Mouse (Mus musculus): ENCODE data around the gene Adamts4. TPM values are rescaled to one million over a fixed set of nuclear protein-coding genes. Genes with fewer than 3 reads are reported as not detected.

The Adamts4 gene
- polyA plus RNA-seq, 1 experiment from 2014 or later: 8.3 TPM

DNA sequence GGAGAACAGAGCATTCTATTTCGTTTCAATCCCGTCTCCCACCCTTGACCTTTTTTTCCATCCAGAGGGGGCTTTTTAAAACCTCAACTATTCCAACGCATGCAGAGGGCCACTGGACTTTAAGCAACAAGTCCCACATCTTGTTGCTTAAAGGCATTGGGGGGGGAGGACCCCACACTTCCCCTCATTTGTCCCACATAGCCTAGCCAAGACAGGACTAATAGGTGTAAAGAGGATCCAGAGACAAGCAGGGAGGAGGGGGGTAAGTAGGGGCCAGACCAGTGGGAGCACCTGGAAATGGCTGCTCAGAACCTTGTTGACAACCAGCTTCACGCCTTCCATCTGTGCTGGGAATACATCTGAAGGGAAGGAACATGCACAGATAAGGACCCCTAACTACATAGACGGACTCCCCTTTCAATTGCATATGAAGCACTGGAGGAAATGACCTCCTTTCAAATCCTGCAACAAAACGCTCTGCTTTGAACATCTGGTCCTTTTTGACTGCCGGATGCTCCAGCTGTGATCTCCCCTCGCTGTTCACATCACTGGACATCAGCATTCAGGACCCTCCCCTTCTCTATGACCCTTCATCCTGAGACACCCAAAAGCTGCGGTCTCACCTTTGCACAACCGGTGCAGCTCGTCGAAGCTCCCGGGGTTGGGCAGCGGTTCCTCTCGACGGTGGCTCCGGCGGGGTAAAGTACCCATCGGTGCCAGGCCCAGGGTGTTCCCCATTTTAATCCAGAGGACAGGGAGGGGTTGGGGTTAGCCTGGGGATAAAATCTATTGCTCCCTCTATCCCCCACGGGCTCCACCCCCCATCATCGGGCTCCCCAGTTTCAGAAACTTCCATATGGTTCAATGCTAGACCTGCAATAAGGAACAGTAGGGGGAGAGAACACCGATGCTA is 28.7 kb upstream of the Adamts4 start:
- H3K4me2 ChIP-seq (replicated peaks): peak overlapping the region; percentile 79
- peak overlapping the region; percentile 66 for H3K4me3 ChIP-seq
- H3K36me3 ChIP-seq: peaks cover 19% of the 10 kb centered on the region; the same call in 1 of the 2 replicates
- H3K9ac ChIP-seq (replicated peaks): peak overlapping the region; percentile 58
- peaks cover 18% of the 10 kb centered on the region for H3K4me1 ChIP-seq
- H3K27me3 ChIP-seq: no peaks in the 10 kb centered on the region
- no peak for ATAC-seq (replicated peaks)
- peak overlapping the region; percentile 47; the same call in 1 of the 2 replicates for H3K27ac ChIP-seq (replicated peaks)
- no peaks in the 10 kb centered on the region for H3K9me3 ChIP-seq
- WGBS: 6% methylated on average over 22 of the region's 22 CpGs

DNA sequence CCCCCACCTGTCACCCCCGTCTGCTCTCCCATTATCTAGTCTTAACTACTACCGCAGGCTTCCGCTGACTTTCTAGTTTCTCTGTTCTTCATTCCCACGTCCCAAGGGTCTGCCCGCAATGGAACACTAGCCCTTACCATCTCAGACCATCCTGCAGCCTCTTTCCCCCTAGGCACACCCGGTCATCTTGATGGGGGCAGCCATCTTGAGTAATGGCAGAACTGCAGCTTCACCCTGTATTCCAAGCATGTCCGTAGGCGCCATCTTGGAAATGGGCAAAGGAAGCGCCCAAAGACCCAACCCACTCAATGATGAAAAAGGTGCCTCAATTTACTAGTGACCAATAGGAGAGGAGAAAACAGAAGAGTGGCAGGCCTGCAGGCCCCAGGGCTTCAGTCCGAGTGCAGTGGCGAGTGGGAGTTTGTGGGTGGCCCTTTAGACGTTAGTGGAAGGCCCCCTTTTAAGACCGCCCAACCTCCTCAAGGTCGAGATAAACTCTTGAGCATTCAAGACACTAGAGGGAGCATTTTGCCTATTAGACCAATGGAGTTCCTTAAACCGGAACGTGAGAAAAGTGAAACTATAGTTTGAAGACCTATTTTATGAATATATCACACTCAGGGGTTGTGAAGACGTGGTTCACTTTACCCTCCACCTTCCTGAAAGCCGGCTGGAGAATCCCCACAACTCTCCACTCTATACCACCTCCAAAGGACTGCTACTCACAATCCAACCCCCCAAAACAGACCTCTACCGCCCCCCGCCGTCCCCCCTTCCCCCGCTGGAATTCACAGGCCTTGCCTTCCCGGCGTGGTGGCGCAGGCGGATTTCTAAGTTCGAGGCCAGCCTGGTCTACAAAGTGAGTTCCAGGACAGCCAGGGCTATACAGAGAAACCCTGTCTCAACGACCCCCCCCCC is 27.7 kb upstream of the Adamts4 start, which contains the start of gene Tomm40l:
Gene Tomm40l, minus strand, starts transcription at position 277 of the 918 bp plus-strand sequence.
- H3K4me3 ChIP-seq: peak within 1 kb of the TSS; percentile 66
- peaks cover 18% of the 10 kb centered on the region for H3K4me1 ChIP-seq
- H3K9me3 ChIP-seq: no peaks in the 10 kb centered on the region
- WGBS: 2% methylated on average over 28 of the region's 28 CpGs
- peak within 1 kb of the TSS; percentile 75 for H3K27ac ChIP-seq (replicated peaks)
- peak; percentile 97 for ATAC-seq (replicated peaks)
- no peaks in the 10 kb centered on the region for H3K27me3 ChIP-seq
- H3K36me3 ChIP-seq: peaks cover 18% of the 10 kb centered on the region; the same call in 1 of the 2 replicates
- H3K4me2 ChIP-seq (replicated peaks): peak within 1 kb of the TSS; percentile 79
- H3K9ac ChIP-seq (replicated peaks): peak within 1 kb of the TSS; percentile 58

DNA sequence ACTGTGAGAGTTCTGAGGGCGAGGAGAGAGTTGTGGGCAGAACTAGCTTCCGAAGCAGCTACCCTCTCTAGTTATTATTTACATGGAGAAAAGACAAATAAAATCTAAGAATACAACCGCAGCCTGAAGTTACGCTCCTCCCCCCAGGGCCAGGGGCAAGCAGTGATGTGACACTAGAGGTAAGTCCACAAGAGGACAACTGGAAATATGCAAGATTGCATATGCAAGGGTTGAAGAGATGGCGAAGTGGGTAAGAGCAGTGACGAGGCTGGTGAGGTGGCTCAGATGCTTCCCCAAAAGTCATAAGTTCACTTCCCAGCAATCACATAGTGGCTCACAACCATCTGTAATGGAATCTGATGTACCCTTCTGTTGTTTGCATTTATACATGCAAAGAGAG is 27.1 kb upstream of the Adamts4 start:
- no peak for ATAC-seq (replicated peaks)
- H3K4me2 ChIP-seq (replicated peaks): peak overlapping the region; percentile 79
- 85% methylated on average over 6 of the region's 6 CpGs for WGBS
- H3K27me3 ChIP-seq: no peaks in the 10 kb centered on the region
- H3K9me3 ChIP-seq: no peaks in the 10 kb centered on the region
- peaks cover 16% of the 10 kb centered on the region; the same call in 1 of the 2 replicates for H3K36me3 ChIP-seq
- H3K4me3 ChIP-seq: peak overlapping the region; percentile 66; the same call in 1 of the 2 replicates
- peaks cover 18% of the 10 kb centered on the region for H3K4me1 ChIP-seq
- no peak overlapping the region for H3K9ac ChIP-seq (replicated peaks)
- peak overlapping the region; percentile 75 for H3K27ac ChIP-seq (replicated peaks)

DNA sequence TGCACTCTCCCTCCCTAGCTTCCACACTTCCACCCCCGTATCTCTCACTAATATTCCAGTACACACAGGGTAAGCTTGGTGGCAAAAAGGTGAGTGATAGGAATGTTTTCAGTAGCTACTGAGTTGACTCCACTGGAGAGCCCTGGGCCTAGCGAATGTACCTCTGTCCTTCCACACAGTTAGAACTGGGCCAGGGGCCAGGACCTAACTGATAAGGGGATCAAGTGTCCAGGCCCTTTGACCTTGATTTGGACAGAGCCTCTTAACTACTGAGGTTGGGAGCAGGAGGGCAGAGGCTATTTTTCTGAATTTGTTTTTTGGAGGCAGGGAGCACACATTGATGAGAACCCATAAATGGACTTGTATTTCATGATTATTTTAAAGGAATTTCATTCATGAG is 26.4 kb upstream of the Adamts4 start:
- Histone ChIP-seq H3K27ac (replicated peaks) (no peak overlapping the region), H3K36me3 (peaks cover 13% of the 10 kb centered on the region; the same call in 1 of the 2 replicates), H3K4me3 (no peak overlapping the region), H3K4me2 (replicated peaks) (no peak overlapping the region), H3K9ac (replicated peaks) (no peak overlapping the region), H3K9me3 (no peaks in the 10 kb centered on the region), H3K27me3 (no peaks in the 10 kb centered on the region), H3K4me1 (peaks cover 18% of the 10 kb centered on the region)
- ATAC-seq (replicated peaks): no peak
- WGBS: 95% methylated on average over 2 of the region's 2 CpGs

DNA sequence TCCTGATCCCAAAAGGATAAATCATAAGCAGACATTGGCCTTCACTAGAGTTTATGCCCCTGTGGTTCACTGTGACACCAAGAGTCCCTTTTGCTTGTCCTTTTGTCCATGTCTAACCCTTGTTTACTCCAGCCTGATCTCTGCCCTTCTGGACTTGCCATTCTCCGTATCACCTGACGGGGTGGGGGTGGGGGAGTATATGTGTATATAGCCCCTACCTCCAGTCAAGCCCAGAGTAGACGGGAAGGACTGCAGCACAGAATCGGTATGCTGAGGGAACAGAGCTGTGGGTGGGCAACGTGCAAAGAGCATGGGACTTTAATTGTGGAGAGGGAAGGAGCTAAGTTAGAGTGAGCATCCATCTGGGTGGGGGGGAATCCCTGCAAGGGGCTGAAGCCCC is 25.4 kb upstream of the Adamts4 start, which contains the start of gene Apoa2:
Gene Apoa2, plus strand, starts transcription at position 198 of the 400 bp plus-strand sequence.
- H3K4me1 ChIP-seq: peaks cover 18% of the 10 kb centered on the region
- no peaks in the 10 kb centered on the region for H3K9me3 ChIP-seq
- no peak for ATAC-seq (replicated peaks)
- WGBS: 82% methylated on average over 5 of the region's 5 CpGs
- H3K36me3 ChIP-seq: peaks cover 4% of the 10 kb centered on the region; the same call in 1 of the 2 replicates
- H3K4me3 ChIP-seq: no peak within 1 kb of the TSS
- H3K27ac ChIP-seq (replicated peaks): no peak within 1 kb of the TSS
- no peak within 1 kb of the TSS for H3K9ac ChIP-seq (replicated peaks)
- no peaks in the 10 kb centered on the region for H3K27me3 ChIP-seq
- H3K4me2 ChIP-seq (replicated peaks): no peak within 1 kb of the TSS

DNA sequence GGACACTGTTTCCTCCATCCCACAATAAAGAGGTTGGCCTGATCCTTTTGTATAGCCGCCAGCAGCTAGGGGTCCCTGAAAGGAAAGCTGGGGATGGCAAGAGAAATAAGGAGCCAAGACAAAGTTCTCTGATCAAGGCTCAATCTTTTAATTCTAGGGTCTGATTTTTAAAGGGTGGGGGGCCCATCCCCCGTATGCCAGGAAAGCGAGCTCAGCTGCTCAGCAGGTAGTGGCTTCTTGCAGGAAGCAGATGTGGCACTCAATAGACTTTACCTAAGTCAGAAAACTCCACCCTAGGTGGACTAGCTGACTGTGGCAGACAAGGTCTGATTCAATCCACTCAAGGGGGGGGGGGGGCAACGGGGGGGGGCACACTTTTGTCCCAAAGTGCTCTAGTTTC is 23.4 kb upstream of the Adamts4 start:
- Histone ChIP-seq H3K27me3 (no peaks in the 10 kb centered on the region), H3K4me1 (peaks cover 8% of the 10 kb centered on the region), H3K4me3 (no peak overlapping the region), H3K9me3 (no peaks in the 10 kb centered on the region), H3K4me2 (replicated peaks) (no peak overlapping the region), H3K36me3 (no peaks in the 10 kb centered on the region), H3K27ac (replicated peaks) (no peak overlapping the region), H3K9ac (replicated peaks) (no peak overlapping the region)
- no peak for ATAC-seq (replicated peaks)
- WGBS: 33% methylated on average over 4 of the region's 4 CpGs

DNA sequence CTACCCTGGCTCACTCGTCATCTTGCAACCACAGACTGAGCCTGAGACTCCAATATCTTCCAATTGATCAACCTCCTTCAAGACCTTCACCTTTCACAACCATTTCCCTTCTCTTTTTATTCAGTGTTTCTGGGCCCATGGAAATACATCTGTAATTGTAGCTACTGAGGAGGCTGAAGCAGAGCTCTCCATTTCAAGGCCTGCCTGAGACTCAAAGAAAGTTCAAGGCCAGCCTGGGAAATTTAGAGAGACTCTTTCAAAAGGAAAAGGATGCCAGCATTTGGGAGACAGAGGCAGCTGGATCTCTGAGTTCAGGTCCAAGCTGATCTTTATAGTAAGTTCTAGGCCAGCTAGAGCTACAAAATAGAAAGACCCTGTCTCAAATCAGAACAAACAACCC is 22.3 kb upstream of the Adamts4 start:
- peaks cover 4% of the 10 kb centered on the region; the same call in 1 of the 2 replicates for H3K4me1 ChIP-seq
- no peak for ATAC-seq (replicated peaks)
- H3K4me3 ChIP-seq: no peak overlapping the region
- WGBS: 77% methylated on average over 1 of the region's 1 CpGs
- H3K4me2 ChIP-seq (replicated peaks): no peak overlapping the region
- H3K27ac ChIP-seq (replicated peaks): no peak overlapping the region
- H3K27me3 ChIP-seq: no peaks in the 10 kb centered on the region
- H3K36me3 ChIP-seq: no peaks in the 10 kb centered on the region
- H3K9ac ChIP-seq (replicated peaks): no peak overlapping the region
- no peaks in the 10 kb centered on the region for H3K9me3 ChIP-seq

DNA sequence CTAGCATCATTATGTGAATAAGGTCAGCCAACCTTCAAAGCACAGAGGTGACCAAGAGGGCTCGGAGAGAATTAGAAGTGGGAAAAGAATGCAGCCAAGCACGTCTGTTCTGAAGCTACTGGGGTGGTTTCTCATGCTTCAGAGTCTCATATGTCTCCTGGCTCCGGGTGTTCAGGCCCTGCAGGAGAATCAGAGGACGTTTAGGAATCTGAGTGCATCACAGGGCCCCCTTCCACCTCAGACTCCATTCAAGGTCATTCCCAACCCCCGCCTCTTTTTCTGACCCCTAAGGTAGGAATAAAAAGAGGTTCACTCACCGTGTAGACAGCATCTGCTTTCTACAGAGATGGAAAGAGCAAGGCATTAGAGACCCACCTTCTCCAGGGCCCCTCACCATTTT is 20.5 kb upstream of the Adamts4 start:
- ATAC-seq (replicated peaks): no peak
- no peak overlapping the region for H3K27ac ChIP-seq (replicated peaks)

DNA sequence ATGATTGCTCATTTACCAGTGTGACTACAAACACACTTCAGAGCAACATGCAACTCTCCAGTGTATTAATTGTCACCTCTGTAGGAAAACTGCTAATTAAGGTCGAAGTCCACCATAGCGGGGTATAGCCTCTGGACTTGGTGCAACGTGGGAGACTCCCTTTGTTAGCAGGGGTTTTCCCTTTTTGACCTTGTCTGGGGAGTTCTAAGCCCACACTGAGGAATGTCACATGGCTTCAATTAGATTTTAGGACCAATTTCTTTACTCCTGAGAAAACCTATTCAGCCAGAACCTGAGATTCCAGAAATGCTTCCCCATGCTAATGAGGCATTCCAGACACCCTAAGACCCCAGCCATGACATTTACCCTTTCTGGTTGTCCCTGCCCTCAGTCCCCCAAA is 20.0 kb upstream of the Adamts4 start:
- no peaks in the 10 kb centered on the region for H3K27me3 ChIP-seq
- no peak for ATAC-seq (replicated peaks)
- H3K27ac ChIP-seq (replicated peaks): no peak overlapping the region
- H3K4me2 ChIP-seq (replicated peaks): no peak overlapping the region
- 28% methylated on average over 3 of the region's 3 CpGs for WGBS
- no peak overlapping the region for H3K9ac ChIP-seq (replicated peaks)
- no peak overlapping the region for H3K4me3 ChIP-seq
- no peaks in the 10 kb centered on the region for H3K9me3 ChIP-seq
- peaks cover 15% of the 10 kb centered on the region for H3K36me3 ChIP-seq
- no peaks in the 10 kb centered on the region for H3K4me1 ChIP-seq

More for the DNA sequence above, 20.5 kb upstream of the Adamts4 start:
- H3K36me3 ChIP-seq: peaks cover 10% of the 10 kb centered on the region
- no peak overlapping the region for H3K4me2 ChIP-seq (replicated peaks)
- no peaks in the 10 kb centered on the region for H3K9me3 ChIP-seq
- no peak overlapping the region for H3K9ac ChIP-seq (replicated peaks)
- H3K4me3 ChIP-seq: no peak overlapping the region
- no peaks in the 10 kb centered on the region for H3K4me1 ChIP-seq
- no peaks in the 10 kb centered on the region for H3K27me3 ChIP-seq
- WGBS: 40% methylated on average over 6 of the region's 6 CpGs

DNA sequence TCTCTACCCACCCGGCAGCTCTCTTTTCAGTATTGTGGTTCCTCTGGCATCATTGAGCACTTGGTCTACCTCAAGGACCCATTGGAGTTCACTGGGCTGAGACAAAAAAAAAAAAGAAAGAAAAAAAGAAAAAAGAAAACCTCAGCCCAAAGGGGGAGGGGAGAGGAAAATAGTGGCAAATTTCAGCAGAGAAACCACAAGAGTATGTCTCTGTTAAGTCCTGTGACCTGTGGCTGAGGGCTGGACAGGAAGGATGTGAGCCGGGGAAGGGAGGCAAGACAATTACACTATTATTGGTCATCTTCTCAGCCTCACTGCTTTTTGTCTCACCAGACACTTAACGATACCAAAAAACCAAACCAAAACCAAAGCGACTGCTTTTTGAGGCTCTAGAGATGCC is 18.4 kb upstream of the Adamts4 start:
- H3K27ac ChIP-seq (replicated peaks): no peak overlapping the region
- ATAC-seq (replicated peaks): no peak
- no peak overlapping the region for H3K4me3 ChIP-seq
- H3K4me1 ChIP-seq: no peaks in the 10 kb centered on the region
- no peaks in the 10 kb centered on the region for H3K9me3 ChIP-seq
- no peak overlapping the region for H3K9ac ChIP-seq (replicated peaks)
- no peak overlapping the region for H3K4me2 ChIP-seq (replicated peaks)
- H3K36me3 ChIP-seq: peaks cover 28% of the 10 kb centered on the region
- WGBS: 79% methylated on average over 4 of the region's 4 CpGs
- H3K27me3 ChIP-seq: no peaks in the 10 kb centered on the region

DNA sequence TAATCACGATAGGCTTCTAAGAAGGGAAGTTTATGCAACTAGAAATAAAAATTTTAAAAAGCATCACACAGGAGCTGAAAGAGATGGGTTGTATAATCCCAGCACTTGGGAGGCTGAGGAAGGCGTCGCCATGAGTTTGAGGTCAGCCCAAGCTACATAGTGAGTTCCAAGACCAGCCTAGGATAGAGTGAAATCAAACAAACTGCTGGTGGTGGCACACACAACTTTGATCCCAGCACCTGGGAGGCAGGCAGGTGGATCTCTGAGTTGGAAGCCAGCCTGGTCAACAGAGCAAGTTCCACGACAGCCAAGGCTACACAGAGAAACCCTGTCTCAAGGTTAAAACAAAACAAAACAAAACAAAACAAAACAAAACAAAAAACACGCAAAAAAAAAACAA is 17.9 kb upstream of the Adamts4 start:
- no peak overlapping the region for H3K9ac ChIP-seq (replicated peaks)
- H3K27me3 ChIP-seq: no peaks in the 10 kb centered on the region
- no peak overlapping the region for H3K27ac ChIP-seq (replicated peaks)
- 87% methylated on average over 5 of the region's 5 CpGs for WGBS
- peaks cover 33% of the 10 kb centered on the region for H3K36me3 ChIP-seq
- H3K4me3 ChIP-seq: no peak overlapping the region
- no peak overlapping the region for H3K4me2 ChIP-seq (replicated peaks)
- no peaks in the 10 kb centered on the region for H3K4me1 ChIP-seq
- no peaks in the 10 kb centered on the region for H3K9me3 ChIP-seq
- ATAC-seq (replicated peaks): no peak

All from forebrain, embryonic 15.5 days (tissue).